Mouse (Mus musculus): ENCODE measurements around the gene Polr3b.

Polr3b gene

DNA sequence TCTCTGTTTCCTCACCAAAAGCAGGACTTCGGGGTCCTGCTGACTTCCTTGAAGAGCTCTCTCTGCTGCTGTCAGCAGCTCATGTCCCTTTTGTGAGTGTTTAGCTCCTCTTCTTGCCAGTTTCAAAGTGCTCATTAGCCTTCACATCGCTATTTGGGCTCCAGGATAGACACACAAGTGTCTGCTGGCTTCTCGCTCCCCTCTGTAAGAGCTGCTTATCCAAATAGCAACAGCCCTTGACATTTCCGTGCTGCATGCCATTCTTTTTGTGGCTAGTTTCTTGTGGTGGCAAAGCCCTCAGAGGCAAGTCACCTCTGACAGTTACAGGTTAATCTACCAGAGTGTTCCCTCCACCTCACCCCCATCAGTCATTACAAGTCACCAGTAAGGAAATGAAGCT lies 56.3 kb downstream of the Polr3b start:
- TF ChIP-seq GATA4 (IDR thresholded peaks at IDR 0.05; ENCODE audit: insufficient replicate concordance, low read length) = no peak

DNA sequence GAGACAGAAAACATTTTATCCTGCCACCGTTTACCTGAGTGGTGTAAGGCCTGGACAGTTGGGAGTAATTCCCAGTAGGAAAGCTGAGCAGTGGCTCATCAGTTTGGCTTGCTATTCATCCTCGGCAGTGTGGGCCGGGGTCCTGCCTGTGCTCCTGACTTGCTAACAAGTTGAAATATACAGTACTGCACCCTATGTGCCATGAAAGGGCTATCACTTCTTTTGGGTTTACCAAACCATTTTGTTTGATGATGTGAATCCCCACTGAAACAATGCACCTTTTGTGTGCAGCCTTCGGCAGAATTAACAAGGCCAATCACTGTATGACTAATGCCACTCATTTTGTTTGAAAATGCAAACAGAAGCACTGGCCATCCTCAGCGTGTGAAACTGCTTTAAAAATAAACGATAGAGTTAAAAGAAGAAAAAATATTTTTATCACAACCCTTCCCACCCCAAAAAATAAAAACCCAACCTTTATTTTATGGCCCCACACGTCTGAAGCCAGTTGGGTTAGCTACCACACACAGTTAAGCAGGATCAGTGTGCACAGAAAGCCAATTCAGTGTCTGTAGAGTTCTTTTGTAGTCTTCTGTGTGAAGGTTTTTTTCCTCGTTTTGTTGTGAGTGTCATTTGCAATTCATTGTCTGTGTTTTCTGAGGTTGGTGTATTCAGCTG lies 63.5 kb downstream of the Polr3b start:
- TF ChIP-seq GATA4 (IDR thresholded peaks at IDR 0.05; ENCODE audit: insufficient replicate concordance, low read length) = no peak

DNA sequence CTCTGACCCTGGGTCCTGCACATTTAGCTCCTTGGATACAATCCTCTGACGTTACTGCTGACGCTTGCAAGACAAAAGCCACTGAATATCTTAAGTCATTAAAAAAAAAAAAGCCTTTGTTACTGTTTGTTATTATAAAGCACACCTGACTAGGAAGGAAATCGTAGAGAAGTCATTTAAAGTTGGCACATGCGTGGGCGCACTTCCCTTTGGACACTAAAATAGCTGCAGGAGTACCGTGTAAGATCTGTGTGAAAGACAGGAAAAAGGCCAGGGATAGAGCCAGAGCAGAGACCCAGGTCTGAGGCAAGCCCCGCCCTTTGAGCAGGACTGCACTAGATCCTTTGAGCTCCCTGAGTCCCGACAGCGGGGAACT lies 64.0 kb downstream of the Polr3b start:
- TF ChIP-seq GATA4 (IDR thresholded peaks at IDR 0.05; ENCODE audit: insufficient replicate concordance, low read length) = no peak

DNA sequence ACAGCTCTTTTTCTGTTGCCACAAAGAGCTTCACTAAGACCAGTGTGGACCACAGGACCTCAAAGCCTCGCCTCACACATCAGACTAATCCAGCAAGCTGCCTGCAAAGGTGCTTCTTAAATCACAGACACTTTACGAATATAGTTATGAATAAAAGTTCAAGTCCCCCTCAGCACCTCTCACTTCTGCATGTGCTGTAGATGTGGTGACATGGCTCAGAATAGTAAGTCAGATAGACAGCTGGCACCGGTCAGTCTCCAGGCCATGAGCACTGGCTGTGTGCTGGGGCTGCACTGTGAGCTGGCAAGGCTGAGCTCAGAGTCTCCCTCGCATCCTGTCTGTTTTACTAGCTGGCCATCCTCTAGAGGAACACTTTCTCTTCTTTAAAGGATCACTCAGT lies 64.6 kb downstream of the Polr3b start:
- no peak for TF ChIP-seq GATA4 (IDR thresholded peaks at IDR 0.05; ENCODE audit: insufficient replicate concordance, low read length)

DNA sequence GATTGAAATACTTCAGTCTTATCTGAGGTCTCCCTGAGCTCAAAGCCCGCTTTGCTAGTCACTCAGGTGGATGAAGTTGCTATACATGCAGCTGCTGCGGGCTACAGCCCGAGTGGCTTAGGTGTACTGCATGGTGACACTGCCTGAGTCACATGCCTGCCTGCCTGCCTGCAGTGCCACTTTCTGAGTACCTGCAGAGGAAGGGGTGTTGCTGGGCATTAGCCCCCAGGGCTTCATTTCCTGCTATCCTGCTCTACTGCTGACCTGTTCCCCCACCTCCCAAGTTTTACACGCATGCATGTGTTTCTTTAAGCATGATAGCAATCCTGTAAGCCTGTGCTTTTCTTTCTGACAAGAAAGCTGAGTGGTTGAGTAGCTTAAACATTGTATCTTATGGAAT lies 65.6 kb downstream of the Polr3b start:
- no peak for TF ChIP-seq GATA4 (IDR thresholded peaks at IDR 0.05; ENCODE audit: insufficient replicate concordance, low read length)

DNA sequence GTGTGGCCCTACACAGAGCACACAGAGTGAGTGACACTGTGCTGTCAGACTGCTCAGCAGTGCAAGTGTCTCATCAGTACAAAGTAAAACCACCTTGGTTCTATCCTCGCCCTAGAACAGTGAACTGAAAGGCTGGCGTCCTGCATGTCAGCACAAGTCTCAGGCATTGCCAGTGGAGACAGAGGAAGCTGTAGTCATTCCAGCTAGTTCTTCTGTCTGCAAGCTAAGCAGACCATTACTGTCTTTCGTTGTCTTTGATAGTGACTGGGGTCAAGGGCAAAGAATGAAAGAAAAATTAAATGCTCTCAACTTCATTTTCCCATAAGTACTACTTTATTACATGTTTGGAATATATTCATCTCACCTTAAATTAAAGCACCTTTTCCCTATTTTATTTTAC lies 67.8 kb downstream of the Polr3b start:
- no peak for TF ChIP-seq GATA4 (IDR thresholded peaks at IDR 0.05; ENCODE audit: insufficient replicate concordance, low read length)

DNA sequence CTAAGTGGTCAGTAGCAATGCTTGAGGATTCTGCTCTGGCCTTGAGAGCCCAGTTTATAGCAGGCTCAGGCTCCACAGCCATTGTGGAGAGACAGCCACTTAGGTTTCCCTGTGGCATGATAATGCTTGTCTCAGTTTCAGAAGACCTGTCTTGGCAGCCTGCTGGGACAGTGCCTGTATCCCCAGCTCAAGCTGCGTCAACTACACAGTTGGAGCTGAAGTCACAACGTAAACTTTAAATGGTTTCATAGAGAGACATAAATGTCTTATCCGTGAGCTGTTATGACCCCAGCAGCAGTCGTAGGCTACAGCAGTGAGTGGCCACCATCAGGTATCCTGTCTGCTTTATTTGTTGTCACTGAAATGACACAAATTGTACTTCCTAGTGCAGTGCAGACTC lies 68.7 kb downstream of the Polr3b start:
- TF ChIP-seq GATA4 (IDR thresholded peaks at IDR 0.05; ENCODE audit: insufficient replicate concordance, low read length) = no peak

DNA sequence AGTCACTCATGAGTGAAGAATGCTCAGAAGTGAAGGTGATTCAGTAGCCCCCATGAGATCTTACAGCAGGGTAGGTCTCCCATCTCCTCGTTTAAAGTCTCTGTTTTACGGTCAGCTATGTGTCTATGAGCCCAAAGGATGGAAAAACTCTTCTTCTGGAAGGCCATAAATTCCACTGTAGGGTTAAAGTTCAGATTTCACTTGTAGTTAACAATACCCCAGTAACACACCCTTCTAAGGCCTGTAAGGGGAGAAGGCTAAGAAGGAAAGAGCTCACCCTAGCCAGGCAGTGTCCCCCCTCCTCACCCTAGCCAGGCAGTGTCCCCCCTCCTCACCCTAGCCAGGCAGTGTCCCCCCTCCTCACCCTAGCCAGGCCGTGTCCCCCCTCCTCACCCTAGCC lies 69.6 kb downstream of the Polr3b start:
- no peak for TF ChIP-seq GATA4 (IDR thresholded peaks at IDR 0.05; ENCODE audit: insufficient replicate concordance, low read length)

DNA sequence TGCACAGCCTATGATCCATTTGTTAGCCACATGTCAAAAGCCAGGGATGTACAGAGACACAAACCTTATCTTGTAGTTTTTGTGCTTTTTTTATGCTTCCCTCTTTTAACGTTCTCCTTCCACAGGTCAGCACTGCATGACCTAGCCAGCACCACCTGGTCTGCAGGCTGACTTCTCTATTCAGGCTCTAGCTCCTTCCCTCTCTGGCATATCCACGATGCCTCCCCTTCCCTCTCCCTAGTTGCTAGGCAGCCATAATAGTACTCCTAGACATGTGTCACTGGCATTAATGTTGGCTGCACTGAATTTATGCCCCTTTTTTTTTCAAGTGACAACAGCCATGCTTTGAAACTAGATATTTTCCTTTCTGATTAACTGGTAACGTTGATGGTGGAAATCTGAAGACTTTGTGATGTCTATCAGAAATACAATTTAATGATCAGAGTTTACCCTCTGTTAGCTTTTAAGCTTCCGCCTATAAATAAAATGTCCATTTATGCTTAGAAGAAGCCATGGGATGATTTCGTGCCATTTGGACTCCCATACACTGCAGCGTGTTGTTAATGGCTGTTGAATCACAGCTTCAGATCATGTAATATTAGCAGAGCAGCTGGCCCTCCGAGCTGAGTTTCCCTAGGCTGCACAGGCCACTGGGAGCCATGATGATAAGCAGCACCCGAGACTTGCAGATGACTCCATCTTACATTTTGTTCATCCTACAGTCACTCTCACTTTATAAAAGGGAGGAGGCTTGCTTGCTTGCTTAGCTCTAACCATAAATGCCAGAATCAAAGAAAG lies 71.9 kb downstream of the Polr3b start:
- TF ChIP-seq GATA4 (IDR thresholded peaks at IDR 0.05; ENCODE audit: insufficient replicate concordance, low read length) = no peak

DNA sequence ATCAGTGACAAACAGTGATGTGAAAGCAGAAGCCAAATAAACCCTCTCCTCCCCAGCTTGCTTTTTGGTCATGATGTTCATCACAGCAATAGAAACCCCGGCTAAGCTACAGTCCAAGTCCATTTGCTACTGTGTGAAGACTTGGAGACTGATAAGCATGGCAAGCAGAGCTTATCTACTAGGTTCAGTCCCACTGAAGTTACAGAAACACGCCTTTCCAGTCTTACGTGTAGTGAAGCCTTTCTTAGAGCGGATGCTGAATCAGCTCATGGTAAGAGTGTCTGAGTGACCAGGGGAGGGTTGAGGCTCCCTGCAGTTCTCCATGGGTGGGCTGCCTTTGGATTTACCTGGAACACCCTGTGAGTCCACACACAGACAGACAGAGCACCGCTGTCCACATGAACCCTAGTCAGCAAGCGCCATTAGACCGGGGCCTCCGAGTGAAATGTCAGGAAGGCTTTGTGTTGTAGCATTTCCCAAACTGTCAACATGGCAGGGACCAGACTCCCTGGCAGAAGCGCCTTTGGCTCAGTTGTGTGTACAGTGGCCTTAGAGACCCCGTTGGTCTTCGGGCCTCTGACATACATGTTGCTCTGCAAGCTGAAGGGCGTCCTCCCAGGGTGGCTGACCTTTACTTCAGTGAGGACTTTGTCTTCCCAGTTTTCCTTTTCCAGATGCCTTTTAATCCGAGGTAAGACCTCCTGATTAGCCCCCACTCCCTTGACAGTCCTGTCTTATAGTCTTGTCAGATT lies 78.3 kb downstream of the Polr3b start:
- TF ChIP-seq GATA4 (IDR thresholded peaks at IDR 0.05; ENCODE audit: insufficient replicate concordance, low read length) = no peak

DNA sequence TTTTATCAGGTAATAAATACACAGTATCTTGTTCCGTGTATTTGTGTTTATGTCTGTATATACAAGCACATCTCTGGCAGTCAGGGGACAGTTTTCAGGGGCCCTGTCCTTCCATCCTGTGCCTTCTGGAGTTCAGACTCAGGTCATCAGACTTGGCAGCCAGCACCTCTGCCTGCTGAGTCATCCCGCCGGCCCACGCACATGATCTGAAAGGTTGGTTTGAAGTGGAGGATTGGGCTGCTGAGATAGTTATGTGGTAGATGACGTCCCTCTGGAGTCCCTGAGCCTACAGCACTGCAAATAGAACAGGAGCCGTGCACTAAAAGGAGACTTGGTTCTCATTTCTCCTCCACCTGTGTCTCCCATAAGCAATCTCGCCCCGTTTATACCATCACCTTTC lies 79.0 kb downstream of the Polr3b start:
- TF ChIP-seq GATA4 (IDR thresholded peaks at IDR 0.05; ENCODE audit: insufficient replicate concordance, low read length) = no peak

DNA sequence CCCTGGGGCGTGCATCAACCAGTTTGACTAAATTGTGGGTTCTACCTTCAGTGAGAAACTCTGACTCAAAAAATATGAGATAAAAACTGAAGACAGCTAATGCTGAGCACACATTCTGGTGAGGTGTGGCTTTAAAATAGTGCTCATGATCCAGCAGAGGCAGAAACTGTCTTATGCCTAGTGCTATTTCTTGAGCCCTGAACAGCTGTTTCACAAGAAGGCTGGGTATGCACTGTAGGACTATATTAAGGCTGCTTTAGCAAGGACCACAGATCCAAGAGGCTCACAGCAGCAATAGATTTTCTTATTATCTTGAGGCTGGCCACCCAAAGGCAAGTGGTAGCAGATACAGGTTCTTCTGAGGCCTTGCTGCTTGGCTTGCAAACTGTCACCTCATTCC lies 80.0 kb downstream of the Polr3b start:
- TF ChIP-seq GATA4 (IDR thresholded peaks at IDR 0.05; ENCODE audit: insufficient replicate concordance, low read length) = no peak

DNA sequence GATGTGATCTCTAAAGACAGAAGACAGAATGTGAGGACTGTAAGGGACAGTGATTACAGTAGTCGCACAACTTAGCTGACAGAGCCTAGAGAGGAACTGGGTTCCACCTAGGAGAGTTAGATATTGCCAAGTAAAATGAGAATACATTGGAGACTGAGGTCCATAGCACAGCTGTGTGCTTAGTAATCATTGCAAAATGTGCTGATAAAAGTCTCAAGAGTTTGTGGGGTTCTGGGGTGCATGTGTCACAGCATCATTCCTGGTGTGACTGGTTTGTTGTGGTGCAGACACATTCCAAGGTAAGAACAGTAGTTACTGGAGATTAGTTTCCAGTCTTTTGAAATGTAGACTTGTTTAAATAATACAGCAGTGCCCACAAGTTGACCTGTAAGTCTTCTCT lies 82.5 kb downstream of the Polr3b start:
- no peak for TF ChIP-seq GATA4 (IDR thresholded peaks at IDR 0.05; ENCODE audit: insufficient replicate concordance, low read length)

DNA sequence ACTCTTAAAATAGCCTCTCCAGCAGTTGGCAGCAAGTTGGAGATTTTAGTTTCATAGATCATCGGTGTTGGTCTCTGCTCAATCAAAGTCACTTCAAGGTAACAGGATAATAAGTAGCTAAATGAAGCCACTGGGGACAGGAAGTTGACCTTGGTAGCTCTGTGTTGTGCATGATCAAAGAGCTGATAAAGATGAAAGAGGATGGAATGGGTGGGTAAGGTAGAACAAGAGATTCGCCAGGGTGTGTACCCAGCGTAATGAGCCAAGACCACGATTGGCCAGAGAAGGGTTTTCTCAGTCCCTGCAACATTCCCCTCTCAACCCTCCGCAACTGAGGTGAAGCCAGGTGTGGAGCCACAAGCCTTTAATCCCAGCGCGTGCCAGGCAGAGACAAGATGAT lies 83.1 kb downstream of the Polr3b start:
- TF ChIP-seq GATA4 (IDR thresholded peaks at IDR 0.05; ENCODE audit: insufficient replicate concordance, low read length) = no peak

DNA sequence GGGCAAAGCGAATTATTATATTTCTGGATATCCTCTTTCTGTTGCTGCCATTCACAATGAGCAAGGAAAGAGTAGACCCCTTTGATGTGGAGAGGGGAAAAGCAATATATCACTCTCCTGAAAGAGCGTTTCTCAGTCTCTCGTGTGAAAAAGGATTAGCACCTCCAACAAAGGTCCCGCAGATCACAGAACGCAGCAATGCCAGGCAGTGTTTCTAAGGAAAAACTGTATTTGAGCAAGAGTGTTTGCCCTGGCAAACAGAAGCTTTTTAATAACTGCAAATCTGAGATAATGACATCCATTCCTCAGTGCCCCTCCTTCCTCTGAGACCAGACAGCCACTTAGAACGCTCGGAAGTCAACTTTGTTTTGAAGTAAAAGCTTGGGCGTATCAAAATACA lies 84.5 kb downstream of the Polr3b start:
- TF ChIP-seq GATA4 (IDR thresholded peaks at IDR 0.05; ENCODE audit: insufficient replicate concordance, low read length) = no peak

DNA sequence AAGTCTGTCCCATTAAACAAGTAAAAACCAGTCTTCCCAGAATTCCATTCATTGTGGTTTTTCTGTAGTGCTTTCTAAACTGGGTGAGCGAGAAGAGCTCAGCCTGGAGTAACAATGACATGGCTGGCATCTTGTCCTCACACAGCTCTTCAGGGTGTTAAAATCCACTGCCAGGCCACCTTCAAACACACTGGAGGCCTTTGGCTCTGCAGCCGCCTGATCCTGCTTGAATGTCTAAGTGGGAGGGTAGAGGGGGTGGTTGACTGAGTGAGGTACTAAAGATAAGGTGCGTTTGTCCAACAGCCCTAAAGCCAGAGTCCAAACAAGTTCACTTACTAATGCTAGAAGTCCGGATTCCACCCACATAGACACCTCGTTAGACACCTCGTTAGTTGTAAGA lies 85.1 kb downstream of the Polr3b start:
- TF ChIP-seq GATA4 (IDR thresholded peaks at IDR 0.05; ENCODE audit: insufficient replicate concordance, low read length) = no peak

Data from liver, adult (tissue).